Mouse (Mus musculus) spleen, adult 2 months (tissue): ENCODE measurements around the gene Slc25a33. TPM values are rescaled to one million over a fixed set of nuclear protein-coding genes. Genes with fewer than 3 reads are reported as not detected.

Source experiments
- DNase-seq, 2 experiments: peaks; one replicate each; pipeline versions ENCODE4 v3.0.0 to v3.0.0-alpha.2; 2012 to 2021; ENCODE audit warnings: low spot score in 2 of 2, low read depth in 1 of 2
- H3K27ac ChIP-seq: fragments of 200-500 bp; 2 replicates; pipeline ENCODE4 v1.5.1; 2012; ENCODE audit warnings: low read length, inconsistent platforms; ENCODE audit not compliant: insufficient read depth
- H3K27me3 ChIP-seq: fragments of 200-500 bp; 2 replicates; pipeline ENCODE4 v1.6.1; 2012; ENCODE audit warnings: mild to moderate bottlenecking, moderate library complexity, low read length, inconsistent platforms; ENCODE audit not compliant: control insufficient read depth, insufficient read depth
- H3K36me3 ChIP-seq: fragments of 200-500 bp; 2 replicates; pipeline ENCODE4 v1.6.1; 2012; ENCODE audit warnings: mild to moderate bottlenecking, low read length, inconsistent platforms; ENCODE audit not compliant: control insufficient read depth, insufficient read depth
- H3K4me1 ChIP-seq: fragments of 200-500 bp; 2 replicates; pipeline ENCODE4 v1.6.1; 2011; ENCODE audit warnings: inconsistent platforms; ENCODE audit not compliant: control insufficient read depth, insufficient read depth, insufficient read length
- H3K4me3 ChIP-seq: fragments of 200-500 bp; 2 replicates; pipeline ENCODE4 v1.5.1; 2011; ENCODE audit warnings: mild to moderate bottlenecking, inconsistent platforms; ENCODE audit not compliant: insufficient read depth, insufficient read length; ENCODE audit errors: extremely low read depth
- CTCF ChIP-seq: fragments of 200-500 bp; IDR thresholded peaks from 2 replicates; pipeline ENCODE4 v1.5.1; 2011; ENCODE audit warnings: mild to moderate bottlenecking, inconsistent platforms; ENCODE audit not compliant: insufficient read depth, insufficient read length, insufficient replicate concordance; ENCODE audit errors: extremely low read depth
- POLR2A ChIP-seq: fragments of 200-500 bp; IDR thresholded peaks from 2 replicates; pipeline ENCODE4 v1.6.1; 2011; ENCODE audit warnings: low read depth, low read length, inconsistent platforms
- WGBS: fragments of 180-500 bp; shearing (Covaris S2); methylation state at CpG from one replicate; pipeline ENCODE4 v1.1.7; 2018; 5-methylcytosine and 5-hydroxymethylcytosine counted together
- polyA plus RNA-seq: library from polyadenylated mRNA; depleted of rRNA; stranded (reverse); fragments of >200 nt; gene quantifications from 2 replicates; pipeline ENCODE4 v1.2.3, GENCODE M21; 2012; rRNA removed

Gene Slc25a33
- 5.4 and 7.1 TPM in 2 replicates for polyA plus RNA-seq

GRCm38 (mm10) chr4:149774094-149774470 lies at the start of gene Slc25a33:
Gene Slc25a33 (minus strand): TSS chr4:149774277.
- TF ChIP-seq POLR2A: peak; percentile 82
- TF ChIP-seq CTCF: no peak
- H3K4me1 ChIP-seq: no peaks in the 10 kb centered on the region; the same call in 1 of the 2 replicates
- peak within 1 kb of the TSS; percentile 81 for H3K4me3 ChIP-seq
- peak; percentile 81 to 94 for DNase-seq
- no peaks in the 10 kb centered on the region for H3K36me3 ChIP-seq
- H3K27me3 ChIP-seq: no peaks in the 10 kb centered on the region
- H3K27ac ChIP-seq: peak within 1 kb of the TSS; percentile 55; the same call in 1 of the 2 replicates
- WGBS: under 1% methylated on average over 51 of the region's 51 CpGs

GRCm38 (mm10) chr4:149822586-149823196 lies 48.6 kb upstream of the Slc25a33 start:
- TF ChIP-seq POLR2A (no peak), CTCF (no peak)
- H3K4me3 ChIP-seq: no peak overlapping the region
- H3K27ac ChIP-seq: no peak overlapping the region
- no peaks in the 10 kb centered on the region for H3K27me3 ChIP-seq
- DNase-seq: no peak
- H3K4me1 ChIP-seq: no peaks in the 10 kb centered on the region
- H3K36me3 ChIP-seq: no peaks in the 10 kb centered on the region
- WGBS: 80% methylated on average over 7 of the region's 7 CpGs

GRCm38 (mm10) chr4:149822126-149822525 lies 48.0 kb upstream of the Slc25a33 start:
- no peak overlapping the region for H3K27ac ChIP-seq
- 75% methylated on average over 9 of the region's 9 CpGs for WGBS
- H3K36me3 ChIP-seq: no peaks in the 10 kb centered on the region
- DNase-seq: no peak
- no peaks in the 10 kb centered on the region for H3K27me3 ChIP-seq
- TF ChIP-seq POLR2A (no peak), CTCF (no peak)
- H3K4me3 ChIP-seq: no peak overlapping the region
- H3K4me1 ChIP-seq: no peaks in the 10 kb centered on the region

DNA sequence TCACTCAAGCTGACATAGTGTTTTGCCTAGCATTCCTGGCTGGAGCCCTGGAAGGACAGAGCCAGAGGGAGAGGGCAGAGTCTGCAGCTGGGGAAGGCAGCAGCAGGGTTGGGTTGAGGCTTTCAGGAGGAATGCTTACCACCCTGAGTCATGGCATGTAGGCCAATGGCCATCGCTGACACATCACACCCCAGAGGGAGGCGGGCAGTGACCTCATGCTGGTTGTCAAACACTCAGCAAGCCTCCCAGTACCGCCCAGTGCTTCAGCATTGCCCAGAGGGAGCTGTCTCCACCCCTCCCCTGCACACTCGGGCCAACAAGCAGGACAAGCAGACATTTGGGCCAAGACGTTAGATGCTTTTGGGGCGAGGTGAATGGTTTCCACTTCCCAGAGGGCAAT lies 46.5 kb upstream of the Slc25a33 start:
- 77% methylated on average over 6 of the region's 6 CpGs for WGBS
- Histone ChIP-seq H3K27ac (no peak overlapping the region), H3K36me3 (no peaks in the 10 kb centered on the region), H3K27me3 (no peaks in the 10 kb centered on the region), H3K4me1 (no peaks in the 10 kb centered on the region), H3K4me3 (no peak overlapping the region)
- TF ChIP-seq CTCF (no peak), POLR2A (no peak)
- no peak for DNase-seq

GRCm38 (mm10) chr4:149819195-149819594 lies 45.1 kb upstream of the Slc25a33 start:
- no peak overlapping the region for H3K4me3 ChIP-seq
- no peaks in the 10 kb centered on the region for H3K36me3 ChIP-seq
- no peak for DNase-seq
- no peaks in the 10 kb centered on the region for H3K27me3 ChIP-seq
- TF ChIP-seq POLR2A (no peak), CTCF (no peak)
- 82% methylated on average over 3 of the region's 3 CpGs for WGBS
- no peak overlapping the region for H3K27ac ChIP-seq
- no peaks in the 10 kb centered on the region for H3K4me1 ChIP-seq

GRCm38 (mm10) chr4:149816598-149816997 lies 42.5 kb upstream of the Slc25a33 start:
- whole genome bisulfite sequencing: 91% methylated on average over 9 of the region's 9 CpGs
- TF ChIP-seq POLR2A (no peak), CTCF (no peak)
- DNase-seq: no peak
- Histone ChIP-seq H3K4me3 (no peak overlapping the region), H3K27me3 (no peaks in the 10 kb centered on the region), H3K27ac (no peak overlapping the region), H3K4me1 (no peaks in the 10 kb centered on the region; the same call in 1 of the 2 replicates), H3K36me3 (no peaks in the 10 kb centered on the region)

DNA sequence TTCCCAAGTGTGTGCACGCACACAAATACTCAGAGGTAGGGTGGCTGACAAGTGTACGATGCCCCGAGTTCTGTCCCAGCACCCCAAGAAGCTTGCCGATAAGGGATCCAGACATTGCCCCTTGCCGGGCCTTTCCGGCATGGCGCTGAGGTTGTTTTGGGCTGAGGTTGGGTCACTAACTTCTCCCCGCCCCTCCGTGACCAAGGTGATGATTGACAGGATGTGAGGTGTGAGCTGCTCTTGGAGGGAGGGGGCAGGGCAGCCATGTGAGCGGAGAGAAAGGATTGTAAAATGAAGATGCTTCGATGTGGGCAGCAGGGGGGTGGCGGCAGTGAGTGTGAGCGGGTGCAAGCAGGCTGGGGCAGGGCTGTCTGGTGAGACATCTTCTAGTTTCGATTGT lies 41.5 kb upstream of the Slc25a33 start:
- WGBS: 88% methylated on average over 14 of the region's 14 CpGs
- TF ChIP-seq POLR2A (no peak), CTCF (no peak)

More for the DNA sequence above, 41.5 kb upstream of the Slc25a33 start:
- Histone ChIP-seq H3K36me3 (no peaks in the 10 kb centered on the region), H3K27me3 (no peaks in the 10 kb centered on the region), H3K4me3 (no peak overlapping the region), H3K4me1 (no peaks in the 10 kb centered on the region; the same call in 1 of the 2 replicates), H3K27ac (no peak overlapping the region)
- DNase-seq: no peak
